Mouse (Mus musculus) heart, postnatal 0 days (tissue): ENCODE measurements around the gene Lamb2. TPM values are rescaled to one million over a fixed set of nuclear protein-coding genes. Genes with fewer than 3 reads are reported as not detected.

Source experiments
- ATAC-seq: fragments of 200-750 bp; cut with Nextera tagmentation; 2 replicates; pipeline ENCODE4 v1.8.0; 2017; ENCODE audit warnings: low read depth, moderate number of reproducible peaks, moderate library complexity; ENCODE audit not compliant: insufficient read depth
- DNase-seq: peaks from one replicate; pipeline ENCODE4 v3.0.0-alpha.2; 2016; ENCODE audit warnings: low spot score
- H3K27ac ChIP-seq: fragments of 300-500 bp; sonication (generic); 2 replicates; pipeline ENCODE4 v1.5.1; 2014; ENCODE audit warnings: low read depth, mild to moderate bottlenecking
- H3K27me3 ChIP-seq: fragments of 300-500 bp; sonication (generic); 2 replicates; pipeline ENCODE4 v1.6.1; 2014; ENCODE audit warnings: low read length, mixed read lengths; ENCODE audit not compliant: control insufficient read depth, insufficient read depth
- H3K36me3 ChIP-seq: fragments of 300-500 bp; sonication (generic); replicated peaks from 2 replicates; pipeline ENCODE4 v1.6.1; 2014; ENCODE audit warnings: low read length, mixed read lengths; ENCODE audit not compliant: control insufficient read depth, insufficient read depth
- H3K4me1 ChIP-seq: fragments of 300-500 bp; sonication (generic); 2 replicates; pipeline ENCODE4 v1.6.1; 2014; ENCODE audit warnings: antibody characterized with exemption; ENCODE audit not compliant: control insufficient read depth, insufficient read depth
- H3K4me2 ChIP-seq: fragments of 300-500 bp; sonication (generic); 2 replicates; pipeline ENCODE4 v1.6.1; 2014; ENCODE audit warnings: low read depth, mild to moderate bottlenecking, low read length, moderate library complexity
- H3K4me3 ChIP-seq: fragments of 300-500 bp; sonication (generic); 2 replicates; pipeline ENCODE4 v1.5.1; 2014; ENCODE audit warnings: low read depth, low read length
- H3K9ac ChIP-seq: fragments of 300-500 bp; sonication (generic); replicated peaks from 2 replicates; pipeline ENCODE4 v1.6.1; 2014; ENCODE audit warnings: low read depth, low read length, mixed read lengths
- H3K9me3 ChIP-seq: fragments of 300-500 bp; sonication (generic); replicated peaks from 2 replicates; pipeline ENCODE4 v1.6.1; 2016; ENCODE audit warnings: low read length; ENCODE audit not compliant: control insufficient read depth
- CTCF ChIP-seq: IDR thresholded peaks from 2 replicates; pipeline ENCODE4 v1.5.1; 2016; ENCODE audit warnings: antibody characterized with exemption, control low read depth, low read depth
- EP300 ChIP-seq: IDR thresholded peaks from 2 replicates; pipeline ENCODE4 v1.6.1; 2016; ENCODE audit warnings: antibody characterized with exemption, low read depth
- WGBS: fragments of 180-500 bp; shearing (Covaris S2); extraction: QIAGEN DNeasy Blood & Tissue Kit; methylation state at CpG from one replicate; pipeline ENCODE4 v1.1.7; 2014; 5-methylcytosine and 5-hydroxymethylcytosine counted together
- polyA plus RNA-seq: library from polyadenylated mRNA; unstranded; fragments of >200 nt; fragmentation: Nextera tagmentation; extraction: Ambion mirVana; gene quantifications from 2 replicates; pipeline ENCODE4 v1.2.1, GENCODE M21; 2015
- total RNA-seq: library from RNA; depleted of rRNA; stranded (reverse); fragments of >200 nt; gene quantifications from 2 replicates; pipeline ENCODE4 v1.2.3, GENCODE M21; 2014; ENCODE audit warnings: low replicate concordance

Lamb2 gene
- total and polyA plus RNA-seq, 2 experiments from 2014 or later, result 50.8 to 182 TPM

DNA sequence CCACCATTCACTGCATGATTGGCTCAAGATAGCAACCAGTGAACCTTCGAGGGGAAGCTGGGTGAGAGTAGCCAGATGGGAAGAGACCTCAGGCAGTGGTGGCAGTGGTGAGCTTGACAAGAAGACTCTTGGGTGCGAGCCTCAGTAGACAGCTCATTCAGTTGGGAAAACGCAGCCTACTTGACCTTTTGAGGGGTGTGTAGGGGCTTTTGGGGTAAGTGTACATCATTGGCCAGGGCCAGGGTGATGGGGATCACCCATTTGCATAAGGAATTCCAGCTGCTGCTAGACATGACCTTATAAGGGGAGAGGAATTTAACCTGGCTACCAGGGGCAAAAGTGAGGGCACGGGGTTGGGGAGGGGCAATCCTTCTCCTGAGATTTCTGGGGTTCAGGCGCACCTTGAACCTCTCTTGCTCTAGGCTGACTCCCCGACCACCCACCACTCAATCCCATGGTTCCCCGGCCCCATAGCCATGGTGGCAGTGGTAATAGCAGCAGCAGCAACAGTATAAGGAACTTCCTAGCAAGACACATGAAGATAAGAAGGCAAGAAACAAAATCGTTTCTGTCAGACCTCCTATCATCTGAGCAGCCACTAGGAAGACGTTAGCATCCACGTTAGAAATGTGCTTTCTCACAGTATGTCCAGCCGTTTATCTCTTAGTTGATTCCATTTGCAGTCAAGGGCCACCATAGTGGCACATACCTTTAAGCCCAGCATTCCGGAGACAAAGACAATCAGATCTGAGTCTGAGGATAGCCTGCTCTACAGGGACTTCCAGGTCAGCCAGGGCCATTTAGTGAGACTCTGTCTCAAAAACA is 23.6 kb upstream of the Lamb2 start:
- DNase-seq (no peak), ATAC-seq (no peak)
- 54% methylated on average over 12 of the region's 12 CpGs for WGBS
- H3K4me3 ChIP-seq, result no peak overlapping the region
- no peak overlapping the region for H3K4me2 ChIP-seq
- H3K27me3 ChIP-seq, result no peaks in the 10 kb centered on the region
- TF ChIP-seq EP300, result no peak
- TF ChIP-seq CTCF, result no peak
- no peaks in the 10 kb centered on the region for H3K36me3 ChIP-seq
- no peak overlapping the region for H3K27ac ChIP-seq
- no peak overlapping the region for H3K9ac ChIP-seq
- no peaks in the 10 kb centered on the region for H3K9me3 ChIP-seq
- peaks cover 9% of the 10 kb centered on the region for H3K4me1 ChIP-seq

DNA sequence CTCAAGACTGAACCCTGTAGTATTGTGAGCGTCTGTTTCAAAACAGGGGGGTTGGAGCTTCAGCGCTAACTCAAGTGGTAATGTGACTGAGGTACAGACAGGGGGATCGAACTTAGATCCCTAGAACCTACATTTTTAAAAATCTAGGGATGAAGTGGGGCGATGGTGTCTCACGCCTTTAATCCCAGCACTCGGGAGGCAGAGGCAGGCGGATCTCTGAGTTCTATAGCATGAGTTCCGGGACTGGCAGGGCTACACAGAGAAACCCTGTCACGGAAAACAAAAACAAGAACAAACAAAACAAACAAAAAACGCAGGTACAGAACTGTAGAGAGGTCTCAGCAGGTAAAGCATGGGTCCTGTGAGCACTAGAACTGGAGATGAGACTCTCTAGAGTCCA is 22.6 kb upstream of the Lamb2 start:
- no peak overlapping the region for H3K4me3 ChIP-seq
- DNase-seq (no peak), ATAC-seq (no peak)
- no peaks in the 10 kb centered on the region for H3K9me3 ChIP-seq
- H3K27me3 ChIP-seq, result no peaks in the 10 kb centered on the region
- WGBS, result 82% methylated on average over 10 of the region's 10 CpGs
- no peak for TF ChIP-seq EP300
- TF ChIP-seq CTCF, result no peak
- H3K4me1 ChIP-seq, result peaks cover 11% of the 10 kb centered on the region
- H3K4me2 ChIP-seq, result no peak overlapping the region
- no peak overlapping the region for H3K27ac ChIP-seq
- no peak overlapping the region for H3K9ac ChIP-seq
- H3K36me3 ChIP-seq, result no peaks in the 10 kb centered on the region

DNA sequence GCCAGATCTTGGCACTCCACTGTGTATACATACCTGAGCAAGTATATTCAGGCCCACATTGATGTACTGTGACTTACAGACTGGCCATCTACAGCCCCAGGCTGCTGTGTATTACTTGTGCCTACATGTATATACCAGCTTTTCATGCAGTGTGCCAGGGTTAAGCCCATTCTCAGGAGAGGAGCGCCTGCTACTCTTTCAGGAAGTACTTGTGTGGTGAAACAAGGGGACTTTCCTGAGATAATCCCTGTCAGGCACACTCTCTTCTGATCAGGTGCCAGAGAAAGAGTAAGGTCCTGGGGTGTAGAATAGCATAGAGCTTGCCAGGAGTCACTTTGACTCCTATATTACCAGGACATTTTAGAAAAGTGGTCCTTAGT is 19.6 kb upstream of the Lamb2 start:
- ATAC-seq, result no peak
- H3K36me3 ChIP-seq, result peaks cover 20% of the 10 kb centered on the region
- no peak overlapping the region for H3K9ac ChIP-seq
- TF ChIP-seq EP300 (no peak), CTCF (no peak)
- H3K4me2 ChIP-seq, result peak overlapping the region; percentile 92
- H3K27me3 ChIP-seq, result no peaks in the 10 kb centered on the region
- H3K4me1 ChIP-seq, result peaks cover 14% of the 10 kb centered on the region
- no peak for DNase-seq
- 62% methylated on average over 1 of the region's 1 CpGs for WGBS
- H3K4me3 ChIP-seq, result peak overlapping the region; percentile 67
- peak overlapping the region; percentile 84 for H3K27ac ChIP-seq
- H3K9me3 ChIP-seq, result no peaks in the 10 kb centered on the region

DNA sequence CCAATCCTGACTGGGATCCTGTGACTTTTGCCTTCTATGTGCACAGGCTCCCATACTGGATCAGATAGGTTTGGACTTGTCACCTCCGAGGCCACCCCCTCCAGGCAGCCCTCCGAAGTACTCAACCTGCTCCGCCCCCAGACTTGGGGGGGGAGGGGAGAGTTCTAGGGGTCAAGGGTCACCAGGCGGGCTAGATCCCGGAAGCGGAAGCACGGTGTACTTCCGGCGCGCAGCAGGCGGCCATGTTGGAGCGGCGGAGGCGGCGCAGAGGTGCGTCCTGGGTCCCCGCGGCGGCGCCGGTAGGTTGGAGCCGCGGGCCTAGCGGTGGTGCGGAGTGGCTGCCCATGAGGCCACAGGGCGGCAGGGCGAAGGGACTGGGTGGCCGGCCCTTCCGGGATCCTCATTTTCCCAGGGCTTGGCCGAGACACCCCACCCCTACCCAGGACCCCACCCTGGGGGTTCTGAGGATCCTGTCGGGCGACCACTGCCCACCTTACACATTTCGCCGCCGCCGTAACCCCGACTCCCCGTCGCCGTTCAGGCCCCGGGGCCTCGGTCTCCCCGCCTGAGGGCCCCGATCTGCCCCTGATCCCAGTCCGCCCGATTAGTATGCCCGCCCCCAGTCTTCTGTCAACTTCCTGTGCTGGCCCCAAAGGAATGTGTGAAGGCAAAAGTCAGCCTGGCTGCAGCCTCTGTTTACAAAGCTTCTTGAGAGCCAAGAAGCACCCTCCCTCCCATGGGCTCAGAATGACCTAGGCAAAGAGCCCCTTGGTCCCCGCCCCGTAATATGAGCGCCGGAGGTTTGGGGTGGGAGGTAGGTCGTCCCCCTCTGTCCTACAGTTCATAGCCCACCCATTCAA is 19.0 kb upstream of the Lamb2 start, which contains the start of gene Ccdc71:
Gene Ccdc71, plus strand, starts transcription at position 209 of the 860 bp plus-strand sequence.
- Histone ChIP-seq H3K4me1 (peaks cover 14% of the 10 kb centered on the region), H3K4me2 (peak within 1 kb of the TSS; percentile 92), H3K9me3 (no peaks in the 10 kb centered on the region), H3K4me3 (peak within 1 kb of the TSS; percentile 67), H3K9ac (peak within 1 kb of the TSS; percentile 79), H3K27ac (peak within 1 kb of the TSS; percentile 84), H3K36me3 (peaks cover 25% of the 10 kb centered on the region), H3K27me3 (no peaks in the 10 kb centered on the region)
- under 1% methylated on average over 47 of the region's 52 CpGs for WGBS
- DNase-seq (peak; percentile 80), ATAC-seq (peak; percentile 90)
- TF ChIP-seq EP300 (peak; percentile 58; the same call in 1 of the 2 replicates), CTCF (no peak)

DNA sequence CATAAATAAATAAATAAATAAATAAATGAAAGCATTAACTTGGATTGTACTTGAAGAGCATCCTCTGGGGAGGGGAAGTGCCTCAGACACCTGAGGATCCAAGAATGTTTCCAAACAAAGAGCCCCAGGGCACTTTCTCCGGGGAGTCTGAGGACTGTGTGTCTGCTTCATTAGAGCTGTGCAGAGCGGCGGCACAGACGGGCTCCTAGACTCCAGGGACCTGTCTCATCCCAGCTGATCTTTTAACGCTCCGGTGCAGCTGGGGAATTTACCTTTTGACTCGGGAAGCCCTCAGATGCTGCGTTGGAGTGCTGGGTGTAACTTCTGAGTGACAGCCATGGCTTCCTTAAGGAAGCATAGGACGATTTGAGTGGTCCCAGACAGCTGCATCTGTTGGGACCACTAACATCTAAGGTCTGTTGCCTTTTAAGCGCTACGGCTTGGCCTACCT is 18.3 kb upstream of the Lamb2 start, which contains the start of gene Klhdc8b:
Gene Klhdc8b, minus strand, starts transcription at position 401 of the 451 bp plus-strand sequence.
- TF ChIP-seq CTCF (no peak), EP300 (no peak)
- Histone ChIP-seq H3K27ac (peak within 1 kb of the TSS; percentile 84), H3K4me2 (peak within 1 kb of the TSS; percentile 92), H3K36me3 (peaks cover 31% of the 10 kb centered on the region), H3K4me1 (peaks cover 14% of the 10 kb centered on the region), H3K9ac (peak within 1 kb of the TSS; percentile 79), H3K9me3 (no peaks in the 10 kb centered on the region), H3K27me3 (no peaks in the 10 kb centered on the region), H3K4me3 (peak within 1 kb of the TSS; percentile 67)
- DNase-seq, result no peak
- ATAC-seq, result no peak
- WGBS, result 25% methylated on average over 11 of the region's 11 CpGs
